Mouse (Mus musculus) telencephalon, adult 2 months (tissue): ENCODE measurements at regions not wholly inside any gene's neighbourhood (a gene's known extent, or its start where the extent isn't known, plus 50 kb on each side); places are given as distances from the start of the nearest gene placed in this dataset.
"Not testable (repeated sequence)": the region's sequence is repeated elsewhere in the genome, so short reads cannot be mapped to it uniquely, and the experiment has no call there.

Source experiments
- DNase-seq: peaks from one replicate; pipeline ENCODE4 v3.0.0-alpha.2; 2011; ENCODE audit warnings: low read depth, low spot score

- no peak for DNase-seq
These were observed 1168.1 kb upstream of the Gje1 start for GRCm38 (mm10) chr10:15886150-15886549.

- peak; percentile 56 for DNase-seq
These were observed 1150.0 kb upstream of the Gje1 start for GRCm38 (mm10) chr10:15868063-15868462.

GRCm38 (mm10) chr10:15866931-15867330 lies 1148.9 kb upstream of the Gje1 start:
- no peak for DNase-seq

GRCm38 (mm10) chr10:15841381-15841780 lies 1123.4 kb upstream of the Gje1 start:
- DNase-seq = peak; percentile 16

- peak; percentile 38 for DNase-seq
These were observed 1114.3 kb upstream of the Gje1 start for GRCm38 (mm10) chr10:15832338-15832737.

- DNase-seq = no peak
These were observed 1107.4 kb upstream of the Gje1 start for GRCm38 (mm10) chr10:15825457-15825856.

- peak; percentile 71 for DNase-seq
These were observed 1089.3 kb upstream of the Gje1 start for GRCm38 (mm10) chr10:15807271-15807670.

GRCm38 (mm10) chr10:15805791-15806190 lies 1087.8 kb upstream of the Gje1 start:
- peak; percentile 38 for DNase-seq

- not testable (repeated sequence) for DNase-seq
These were observed 1075.2 kb upstream of the Gje1 start for GRCm38 (mm10) chr10:15793185-15793584.

GRCm38 (mm10) chr10:15791473-15792269 lies 1073.7 kb upstream of the Gje1 start:
- DNase-seq = no peak

GRCm38 (mm10) chr10:15759983-15760723 lies 1042.1 kb upstream of the Gje1 start:
- no peak for DNase-seq

GRCm38 (mm10) chr10:15759576-15759975 lies 1041.6 kb upstream of the Gje1 start:
- DNase-seq = no peak

GRCm38 (mm10) chr10:15757503-15757902 lies 1039.5 kb upstream of the Gje1 start:
- DNase-seq = no peak

GRCm38 (mm10) chr10:15746866-15747265 lies 1028.9 kb upstream of the Gje1 start:
- DNase-seq = no peak

- DNase-seq = no peak
These were observed 1020.6 kb upstream of the Gje1 start for GRCm38 (mm10) chr10:15738630-15739029.

- DNase-seq = no peak
These were observed 1013.3 kb upstream of the Gje1 start for GRCm38 (mm10) chr10:15731318-15731717.

- DNase-seq = no peak
These were observed 979.9 kb upstream of the Gje1 start for GRCm38 (mm10) chr10:15697946-15698345.

- no peak for DNase-seq
These were observed 979.0 kb upstream of the Gje1 start for GRCm38 (mm10) chr10:15697050-15697449.

- DNase-seq = not testable (repeated sequence)
These were observed 953.6 kb upstream of the Gje1 start for GRCm38 (mm10) chr10:15671638-15672037.
